Mouse (Mus musculus): ENCODE data around the gene Ccdc38.

Ccdc38 gene

DNA sequence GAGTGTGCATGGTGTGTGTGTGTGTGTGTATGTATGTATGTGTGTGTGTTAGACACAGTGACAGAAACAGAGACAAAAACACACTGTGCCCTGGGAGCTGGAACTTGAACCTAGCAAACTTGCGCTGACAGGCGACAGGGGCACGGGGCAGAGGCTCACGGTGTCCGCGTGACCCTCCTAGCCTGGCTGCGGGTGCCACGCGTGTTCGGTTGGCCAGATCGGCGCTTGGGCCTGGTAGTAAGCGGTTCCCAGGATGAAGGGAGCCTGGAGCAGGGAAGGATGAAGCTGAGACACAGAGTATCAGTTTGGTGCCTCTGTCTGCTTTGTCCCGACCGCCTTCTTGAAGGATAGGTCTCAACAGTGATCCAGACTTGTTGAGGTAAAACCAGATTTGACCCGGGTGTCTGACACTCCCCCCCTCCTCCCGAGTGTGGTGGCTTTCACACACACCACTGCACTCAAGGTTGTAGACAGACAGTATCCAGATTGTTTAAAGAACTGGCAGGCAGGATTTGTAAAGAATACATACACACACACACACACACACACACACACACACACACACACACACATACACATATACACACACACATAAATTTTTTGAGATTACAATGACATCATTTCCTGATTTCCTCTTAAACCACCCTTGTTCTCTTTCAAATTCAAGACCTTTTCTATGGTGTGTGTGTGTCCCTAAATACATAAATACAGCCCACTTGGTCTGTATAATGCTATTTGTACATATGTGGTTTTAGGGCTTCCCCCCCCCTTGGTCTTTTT is at the start of gene Ccdc38:
Gene Ccdc38 (plus strand): TSS at position 202 of the 780 bp plus-strand sequence.
- in situ Hi-C loops (cut with MboI, MseI), result no loop called here

DNA sequence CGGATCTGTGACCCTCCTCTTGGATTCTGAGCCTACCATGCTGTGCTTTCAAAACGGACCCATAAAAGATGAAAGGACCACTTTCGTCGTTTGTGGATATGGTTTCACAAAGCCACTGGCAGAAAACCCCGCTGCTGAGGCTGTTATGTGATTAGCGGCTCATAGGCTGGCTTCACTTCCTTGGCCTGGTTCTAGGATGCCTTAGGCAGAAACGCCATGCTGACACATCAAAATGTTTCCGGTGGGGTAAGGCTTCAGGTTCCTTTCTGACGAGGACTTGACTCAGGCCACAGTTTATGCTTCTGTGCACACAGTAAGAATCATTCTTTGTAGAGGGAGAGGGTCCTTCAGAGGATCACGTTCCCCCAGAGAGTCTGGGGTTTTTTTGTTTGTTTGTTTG is 39.6 kb upstream of the Ccdc38 start:
- in situ Hi-C loops (cut with MboI, MseI), result no loop called here

DNA sequence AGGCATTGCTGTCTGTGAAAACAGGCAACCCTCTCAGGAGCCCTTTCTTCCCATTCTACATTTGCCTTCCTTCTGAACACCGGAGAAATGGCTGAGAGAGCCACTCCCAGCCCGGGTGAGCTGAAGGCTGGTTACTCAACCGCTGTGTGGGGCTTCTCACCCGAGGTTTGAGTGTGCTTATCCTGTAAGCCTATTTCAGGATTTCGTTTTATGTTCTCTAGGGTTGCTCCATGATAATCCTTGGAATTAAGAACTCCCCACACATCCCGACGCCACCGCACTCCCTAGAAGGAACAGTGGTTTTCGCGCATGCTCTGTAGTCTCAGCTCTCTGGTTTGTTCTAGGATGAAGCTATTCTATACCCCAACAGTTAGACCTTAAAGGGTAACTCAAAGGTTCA is 39.1 kb upstream of the Ccdc38 start:
- in situ Hi-C loops (cut with MboI, MseI), result no loop called here

DNA sequence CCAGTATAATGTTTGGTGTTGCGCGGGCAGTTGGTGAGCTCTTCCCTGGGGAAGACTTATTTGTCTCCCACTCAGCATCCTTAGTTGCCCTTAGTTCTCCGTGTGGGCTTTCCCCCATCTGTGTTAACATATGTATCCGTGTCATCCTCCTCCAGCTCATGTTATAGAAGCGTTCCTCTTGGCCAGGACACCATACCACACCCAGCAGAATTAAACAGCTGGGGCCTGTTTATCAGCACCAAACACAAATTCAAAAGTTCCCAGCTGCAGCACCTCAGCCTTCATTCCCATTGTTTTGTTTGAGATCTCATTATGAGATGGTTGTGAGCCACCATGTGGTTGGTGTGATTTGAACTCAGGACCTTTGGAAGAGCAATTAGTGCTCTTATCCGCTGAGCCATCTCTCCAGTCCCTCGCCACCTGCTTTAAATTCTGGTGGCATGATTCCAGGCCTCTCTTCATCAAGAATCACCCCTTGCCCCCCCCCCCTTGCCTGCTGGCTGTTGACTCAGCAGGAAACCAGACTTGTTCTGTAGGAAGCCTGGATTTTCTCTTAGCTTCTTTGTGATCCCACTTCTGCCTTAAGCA is 32.0 kb upstream of the Ccdc38 start:
- in situ Hi-C loops (cut with MboI, MseI), result no loop called here

DNA sequence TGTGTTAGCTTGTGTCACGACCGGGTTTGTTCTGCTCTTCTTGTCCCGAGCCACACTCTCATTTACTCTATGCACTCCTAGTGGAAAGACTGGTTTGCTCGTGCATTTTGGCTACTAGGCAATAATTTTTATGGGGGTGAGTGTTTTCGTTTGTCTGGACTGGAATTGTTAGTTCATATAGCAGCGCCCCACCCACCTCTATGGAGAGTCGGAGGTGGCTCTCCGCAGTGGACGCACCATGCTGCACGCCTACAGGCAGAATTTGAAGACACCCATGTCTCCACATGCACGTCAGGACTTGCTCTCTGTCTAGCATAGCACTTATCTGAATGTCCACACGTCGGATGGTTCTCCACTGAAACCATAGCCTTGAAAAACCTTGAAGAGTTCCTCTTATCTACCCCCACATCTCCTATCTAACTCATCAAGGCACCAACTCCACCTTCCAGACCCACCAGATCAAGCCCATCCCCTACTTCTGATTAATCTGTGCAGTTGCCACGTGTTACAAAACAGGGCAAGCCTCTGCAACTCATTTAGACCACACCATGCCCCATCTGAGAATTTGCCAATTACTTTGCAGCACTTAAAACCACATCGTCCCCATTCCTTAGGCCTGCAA is 30.8 kb upstream of the Ccdc38 start:
- in situ Hi-C loops (cut with MboI, MseI), result no loop called here

DNA sequence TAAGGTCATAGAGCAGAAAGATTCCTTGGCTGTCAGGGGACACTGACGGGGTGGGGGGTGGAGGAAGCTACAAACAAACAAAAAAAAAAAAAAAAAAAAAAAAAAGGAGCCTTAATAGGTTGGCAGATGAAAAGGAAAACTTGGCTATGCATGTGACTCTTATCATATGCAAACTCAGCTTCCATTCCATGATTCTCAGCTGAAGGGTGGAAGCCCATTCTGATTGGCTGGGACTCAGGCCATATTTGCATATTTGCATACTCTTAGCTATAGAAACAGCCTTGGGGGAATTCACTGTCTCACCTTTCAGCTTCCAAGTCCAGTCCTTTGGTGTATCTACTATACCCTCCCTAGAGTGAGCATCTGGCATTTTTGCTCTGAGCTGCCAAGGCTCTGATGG is 25.0 kb upstream of the Ccdc38 start:
- in situ Hi-C loops (cut with MboI, MseI), result no loop called here

DNA sequence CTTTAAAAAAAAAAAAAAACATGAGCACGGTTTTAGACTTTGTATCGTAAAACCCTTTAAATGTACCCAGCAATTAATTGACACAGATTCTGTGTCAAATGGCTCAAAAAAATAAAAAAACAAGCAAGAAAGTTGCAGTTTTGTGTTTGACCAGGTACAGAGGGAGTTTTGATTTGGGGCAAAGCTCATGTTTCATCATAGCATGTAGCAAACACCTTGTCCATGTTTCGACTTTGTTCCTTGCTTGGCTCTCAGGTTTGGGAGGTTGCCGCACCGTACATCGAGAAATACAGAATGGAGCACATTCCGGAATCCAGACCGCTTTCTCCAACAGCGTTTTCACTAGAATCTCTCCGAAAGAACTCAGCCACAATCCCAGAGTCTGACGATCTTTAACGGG is 24.5 kb upstream of the Ccdc38 start:
- in situ Hi-C loops (cut with MboI, MseI), result no loop called here

DNA sequence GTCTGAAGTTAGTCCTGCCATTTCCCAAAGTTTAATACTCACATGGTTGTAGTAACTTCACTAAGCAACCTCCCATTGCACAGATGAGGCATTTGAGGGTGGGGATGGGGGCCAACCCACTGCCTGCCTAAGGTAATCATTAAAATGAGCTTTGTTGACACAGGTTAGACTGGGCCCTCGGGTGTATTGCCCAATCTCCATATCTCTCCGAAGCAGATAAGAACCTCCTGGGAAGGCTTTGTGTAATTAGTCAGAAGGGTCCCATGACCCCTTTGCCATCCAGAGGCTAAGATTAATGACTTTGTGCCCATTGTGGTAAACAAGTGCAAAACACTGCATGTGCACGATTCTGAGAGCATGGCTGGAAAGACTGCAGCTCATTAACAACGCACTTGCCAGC is 22.7 kb upstream of the Ccdc38 start:
- in situ Hi-C loops (cut with MboI, MseI), result no loop called here

DNA sequence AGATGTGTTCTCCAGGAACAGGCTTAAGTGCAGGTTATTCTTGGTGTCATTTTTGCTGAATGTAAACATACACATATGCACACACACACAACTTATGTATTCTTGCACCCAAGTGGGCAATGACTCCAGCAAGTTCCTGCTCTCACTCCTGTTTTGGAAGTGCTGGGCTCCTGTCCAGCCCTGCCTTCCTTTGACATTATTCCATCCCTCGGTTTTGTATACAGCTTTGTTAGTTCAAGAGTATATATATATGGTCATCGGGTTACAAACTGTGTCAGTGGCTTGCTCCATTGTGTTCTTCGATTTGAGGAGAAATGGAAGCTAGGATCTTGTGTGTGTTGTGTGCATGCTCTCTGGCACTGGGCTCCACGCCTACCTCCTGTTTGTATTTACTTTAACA is 22.2 kb upstream of the Ccdc38 start:
- in situ Hi-C loops (cut with MboI, MseI), result no loop called here

DNA sequence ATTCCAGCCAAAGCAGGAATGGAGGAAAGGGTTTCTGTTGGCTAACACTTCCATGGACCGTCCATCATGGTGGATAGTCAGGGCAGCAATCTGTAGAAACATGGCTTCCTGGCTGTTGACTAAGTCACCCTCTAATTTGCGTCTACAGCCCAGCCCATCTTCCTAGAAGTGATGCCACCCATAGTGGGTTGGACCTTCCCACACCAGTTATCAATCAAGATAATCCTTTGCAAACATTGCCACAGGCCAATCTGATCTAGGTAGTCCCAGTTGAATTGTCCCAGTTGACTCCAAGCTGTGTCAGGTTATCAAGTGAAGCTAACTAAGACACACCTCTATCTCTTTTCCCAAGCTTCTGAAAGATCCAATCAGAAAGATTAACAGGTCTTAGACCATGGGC is 21.8 kb upstream of the Ccdc38 start:
- in situ Hi-C loops (cut with MboI, MseI), result no loop called here

DNA sequence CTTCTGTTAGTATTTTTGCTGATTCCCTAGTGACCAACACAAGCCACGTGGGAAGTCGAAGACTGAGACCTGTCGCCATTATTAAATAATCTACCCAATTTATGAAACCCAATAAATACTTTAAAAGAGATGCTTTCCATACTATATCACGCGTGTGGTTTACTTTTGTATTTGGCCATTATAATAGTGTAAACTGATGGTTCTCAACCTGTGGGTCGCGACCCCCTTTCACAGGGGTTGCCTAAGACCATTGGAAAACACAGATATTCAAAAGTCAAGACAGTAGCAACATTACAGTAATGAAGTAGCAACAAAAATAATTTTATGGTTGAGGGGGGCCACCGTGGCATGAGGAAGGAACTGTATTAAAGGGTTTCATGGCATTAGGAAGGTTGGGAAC is 21.3 kb upstream of the Ccdc38 start:
- in situ Hi-C loops (cut with MboI, MseI), result no loop called here

DNA sequence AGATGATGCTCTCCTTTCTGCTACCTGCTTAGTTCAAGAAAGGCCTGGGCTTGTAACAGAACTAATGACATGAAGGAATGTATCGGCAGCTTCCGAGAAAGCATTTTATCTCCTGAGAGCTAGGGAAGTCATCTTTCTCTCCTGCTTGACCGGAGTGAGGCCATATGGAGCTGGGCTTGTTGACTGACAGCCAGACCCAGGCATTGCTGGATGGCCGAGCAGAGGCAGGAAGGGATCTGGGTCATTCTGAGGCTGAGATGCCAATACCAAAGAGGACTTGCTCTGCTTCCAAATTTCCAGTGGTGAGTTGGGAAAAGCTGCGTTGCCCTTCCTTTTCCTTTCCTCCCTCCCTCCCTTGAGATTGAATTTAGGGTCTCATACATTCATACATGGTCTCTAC is 20.7 kb upstream of the Ccdc38 start:
- in situ Hi-C loops (cut with MboI, MseI), result no loop called here

DNA sequence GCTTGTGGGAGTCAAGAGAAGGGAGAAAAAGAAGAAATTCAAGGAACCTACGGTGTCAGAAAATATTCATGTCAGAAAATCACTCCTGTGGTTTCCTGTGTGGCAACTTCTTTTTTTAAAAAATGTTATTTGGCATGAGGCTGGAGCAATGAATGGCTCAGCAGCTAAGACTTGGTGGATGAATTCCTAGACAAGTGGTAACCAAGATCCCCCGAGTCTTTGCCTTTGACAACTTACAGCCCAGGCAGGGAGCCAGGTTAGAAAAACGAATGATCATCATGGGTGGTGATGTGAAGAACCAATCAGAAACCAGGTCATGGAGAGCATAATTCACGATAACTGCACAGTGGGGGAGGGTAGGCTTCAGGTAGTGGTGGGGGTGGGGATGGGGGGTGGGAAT is 19.4 kb upstream of the Ccdc38 start:
- in situ Hi-C loops (cut with MboI, MseI), result no loop called here

DNA sequence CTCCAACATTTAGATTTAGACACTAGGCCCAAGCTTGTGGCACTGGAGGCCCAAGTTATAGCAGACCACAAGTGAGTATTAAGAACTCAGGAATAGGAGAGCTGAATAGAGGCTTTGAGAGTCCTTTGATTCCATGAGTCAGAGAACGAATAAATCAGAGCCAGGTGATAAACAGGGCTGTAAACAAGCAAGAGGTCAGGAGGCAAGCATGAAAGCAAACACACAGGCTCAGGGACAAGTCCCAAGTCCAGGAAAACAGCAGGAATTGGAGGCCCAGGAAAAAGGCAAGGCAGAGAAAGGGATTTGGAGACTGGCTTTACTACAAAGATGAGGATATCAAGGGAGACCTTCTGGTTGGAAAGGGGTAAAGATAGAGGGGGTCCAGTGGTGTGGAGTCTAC is 15.1 kb upstream of the Ccdc38 start:
- in situ Hi-C loops (cut with MboI, MseI), result no loop called here

DNA sequence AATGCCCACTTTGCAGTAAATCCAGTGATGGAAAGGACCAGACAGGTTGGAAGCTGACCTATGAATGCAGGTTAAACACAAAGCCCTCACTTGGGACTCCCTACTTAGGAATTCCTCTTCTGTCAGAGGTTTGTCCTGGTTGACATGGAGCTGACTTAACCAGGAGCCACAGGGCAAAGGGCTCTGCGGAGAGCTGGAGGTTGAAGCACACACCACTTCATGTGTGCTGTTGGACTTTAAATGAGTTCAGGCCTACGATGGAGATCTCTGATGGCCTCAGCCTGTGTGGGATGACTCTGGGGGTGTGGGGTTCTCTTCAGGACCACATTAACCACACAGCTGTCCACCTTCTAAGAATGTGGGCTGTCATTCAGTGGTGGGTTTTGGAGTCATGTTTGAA is 2.1 kb upstream of the Ccdc38 start:
- in situ Hi-C loops (cut with MboI, MseI), result no loop called here

DNA sequence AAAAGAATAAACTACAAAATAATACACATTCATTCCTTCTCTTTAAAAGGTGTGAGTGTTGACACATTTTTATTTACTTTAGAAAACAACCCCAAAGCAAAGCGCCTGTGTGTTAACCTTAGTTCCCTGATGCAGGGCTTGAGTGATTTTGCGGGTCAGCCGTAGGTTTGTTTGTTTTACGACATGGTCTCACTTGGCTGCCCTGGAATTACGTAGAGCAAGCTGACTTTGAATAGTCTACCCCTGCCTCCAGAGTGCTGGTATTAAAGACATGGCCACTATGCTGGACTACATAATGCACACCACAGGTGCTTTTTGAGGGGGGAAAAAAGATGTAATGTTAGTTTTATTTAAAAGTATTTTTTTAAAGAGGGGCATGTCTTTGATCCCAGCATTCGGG is 1.6 kb upstream of the Ccdc38 start:
- in situ Hi-C loops (cut with MboI, MseI), result no loop called here

DNA sequence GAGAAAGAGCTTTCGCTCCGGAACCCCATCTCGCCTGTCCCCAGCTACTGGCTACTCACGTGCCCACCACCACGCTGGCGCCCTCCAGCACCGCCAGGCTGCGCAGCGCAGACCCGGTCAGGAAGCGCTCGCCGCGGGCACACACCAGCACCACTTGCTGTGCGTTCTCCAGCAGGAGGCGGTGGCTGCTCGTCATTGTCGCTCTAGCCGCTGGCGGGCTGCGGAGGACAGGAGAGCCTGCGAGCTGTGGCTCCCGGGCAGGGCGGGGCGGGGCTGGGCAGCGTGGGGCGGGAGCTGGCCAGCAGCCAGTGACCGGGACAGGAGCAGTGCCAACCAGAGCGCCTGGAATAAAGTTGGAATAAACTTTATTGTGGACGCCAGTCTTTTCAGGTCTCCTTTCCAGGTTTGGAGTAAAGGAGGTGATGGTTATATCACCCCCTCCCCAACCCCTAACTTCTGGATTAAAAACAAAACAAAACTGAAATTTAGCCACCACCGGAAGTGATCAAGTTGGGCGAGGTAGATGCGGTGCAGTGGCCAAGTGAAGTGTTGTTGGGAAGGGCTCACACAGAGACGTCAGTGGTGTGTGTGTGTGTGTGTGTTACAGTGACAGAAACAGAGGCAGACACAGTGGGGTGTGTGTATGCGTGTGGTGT is 529 bp upstream of the Ccdc38 start, which contains the start of gene Amdhd1:
Gene Amdhd1 (minus strand): TSS at position 259 of the 656 bp plus-strand sequence.
- in situ Hi-C loops (cut with MboI, MseI), result no loop called here

DNA sequence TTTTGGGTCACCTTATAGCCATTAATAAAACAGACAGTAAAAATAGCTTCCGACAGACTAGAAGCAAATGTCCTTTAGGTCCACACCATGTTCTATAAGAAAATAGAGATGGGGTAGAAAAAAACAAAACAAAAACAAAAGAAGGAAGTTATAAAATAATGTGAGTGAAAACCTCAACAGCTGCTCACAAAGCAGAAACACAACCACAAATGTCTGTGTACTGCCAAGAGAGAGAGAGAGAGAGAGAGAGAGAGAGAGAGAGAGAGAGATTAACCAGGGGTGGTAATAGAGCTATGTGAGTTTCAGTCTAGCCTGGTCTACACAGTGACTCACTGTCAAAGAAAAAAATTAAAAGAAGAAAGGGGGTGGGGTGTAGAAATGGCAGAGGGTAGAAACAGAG is 1.2 kb downstream of the Ccdc38 start:
- in situ Hi-C loops (cut with MboI, MseI), result no loop called here

DNA sequence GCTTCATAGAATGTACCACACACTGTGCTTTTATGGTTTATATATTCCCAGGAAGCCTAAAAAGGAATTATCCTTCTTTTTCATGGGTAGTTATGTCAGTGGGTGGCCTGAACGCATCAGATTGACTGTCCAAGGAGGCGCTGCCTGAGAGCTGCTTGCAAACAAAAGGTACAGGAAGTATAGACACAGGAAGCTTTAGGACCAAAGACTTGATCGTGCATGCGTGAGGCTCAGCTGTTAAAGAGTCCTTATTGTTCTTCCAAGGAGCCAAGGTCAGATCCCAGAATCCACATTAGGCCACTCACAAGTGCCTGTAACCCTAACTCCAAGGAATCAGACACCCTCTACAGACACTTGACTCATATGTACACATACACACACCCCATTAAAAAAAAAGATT is 1.9 kb downstream of the Ccdc38 start:
- in situ Hi-C loops (cut with MboI, MseI), result no loop called here

DNA sequence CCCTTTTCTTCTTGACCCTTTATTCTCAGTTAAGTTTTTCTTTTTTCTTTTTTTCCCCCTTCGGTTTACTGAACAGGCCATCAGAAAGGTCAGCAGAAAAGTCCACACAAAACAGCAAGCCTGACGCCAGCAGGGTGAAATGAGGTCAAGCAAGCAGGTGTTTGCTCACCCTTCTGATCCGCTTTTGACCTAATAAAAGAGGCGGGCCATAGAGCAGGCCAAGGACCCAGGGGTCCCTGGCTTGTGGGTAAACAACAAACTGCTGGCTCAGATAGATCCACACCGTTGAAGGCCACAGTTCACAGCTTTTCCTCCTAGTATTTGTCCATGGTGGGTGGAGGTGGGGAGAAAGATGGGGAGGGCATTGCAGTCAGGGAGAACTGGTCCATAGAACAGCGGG is 2.7 kb downstream of the Ccdc38 start:
- in situ Hi-C loops (cut with MboI, MseI), result no loop called here

DNA sequence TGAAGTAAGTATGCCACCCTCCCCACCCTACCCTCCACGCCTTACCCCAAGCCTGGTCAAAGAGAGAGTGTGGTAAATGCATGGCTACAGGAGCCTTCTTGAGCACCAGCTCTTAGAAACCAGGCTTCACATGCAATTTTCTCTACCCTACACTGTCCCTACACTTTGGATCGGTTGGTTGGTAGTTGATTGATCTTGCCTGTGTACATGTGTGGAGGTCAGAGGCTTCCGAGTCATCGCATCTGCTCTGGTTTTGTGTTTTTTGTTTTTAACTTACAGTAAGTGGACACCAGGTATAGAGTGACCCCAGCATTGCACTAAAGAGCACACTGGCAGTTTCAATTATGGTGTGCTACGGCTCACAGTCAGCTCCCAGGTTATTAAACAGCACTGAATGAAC is 3.7 kb downstream of the Ccdc38 start:
- in situ Hi-C loops (cut with MboI, MseI), result no loop called here

DNA sequence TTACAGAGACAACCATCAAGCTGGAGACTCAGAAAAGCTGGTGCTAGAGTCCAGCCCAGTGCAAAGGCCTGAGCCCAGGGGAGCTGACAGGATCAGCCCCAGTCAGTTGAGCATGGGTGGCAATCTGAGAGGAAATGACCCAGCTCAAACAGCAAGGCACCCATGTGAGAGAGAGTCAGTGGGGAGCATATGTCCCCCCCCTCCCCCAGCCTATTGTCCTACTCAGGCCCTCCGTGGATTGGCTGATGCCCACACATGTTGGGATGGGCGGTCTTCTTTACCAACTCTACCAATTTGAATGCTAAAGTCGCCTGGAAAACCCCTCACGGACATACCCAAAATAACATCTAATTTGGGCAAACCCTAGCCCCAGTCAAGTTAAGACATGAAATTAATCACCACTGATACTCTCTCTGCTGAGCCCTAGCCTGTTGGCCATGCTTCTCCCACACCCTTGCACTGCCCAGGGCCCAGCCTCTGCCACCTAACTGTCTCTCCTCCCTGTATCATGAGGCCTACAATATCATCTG is 7.4 kb downstream of the Ccdc38 start:
- in situ Hi-C loops (cut with MboI, MseI), result no loop called here
